Mouse (Mus musculus) stomach, embryonic 15.5 days (tissue): ENCODE results near the gene Rffl. TPM values are rescaled to one million over a fixed set of nuclear protein-coding genes. Genes with fewer than 3 reads are reported as not detected.

Source experiments
- ATAC-seq: fragments of 200-750 bp; cut with Nextera tagmentation; 2 replicates; pipeline ENCODE4 v1.8.0; 2017; ENCODE audit warnings: low read depth, moderate number of reproducible peaks, moderate TSS enrichment; ENCODE audit not compliant: insufficient read depth, low FRiP score
- H3K27ac ChIP-seq: fragments of 300-500 bp; sonication (generic); 2 replicates; pipeline ENCODE4 v1.5.1; 2015; ENCODE audit warnings: mild to moderate bottlenecking, inconsistent platforms
- H3K27me3 ChIP-seq: fragments of 300-500 bp; sonication (generic); replicated peaks from 2 replicates; pipeline ENCODE4 v1.6.1; 2015; ENCODE audit warnings: inconsistent platforms
- H3K36me3 ChIP-seq: fragments of 300-500 bp; sonication (generic); 2 replicates; pipeline ENCODE4 v1.6.1; 2015; ENCODE audit warnings: inconsistent platforms
- H3K4me1 ChIP-seq: fragments of 300-500 bp; sonication (generic); 2 replicates; pipeline ENCODE4 v1.6.1; 2015; ENCODE audit warnings: inconsistent platforms
- H3K4me2 ChIP-seq: fragments of 300-500 bp; sonication (generic); 2 replicates; pipeline ENCODE4 v1.6.1; 2015; ENCODE audit warnings: mild to moderate bottlenecking, inconsistent platforms
- H3K4me3 ChIP-seq: fragments of 300-500 bp; sonication (generic); replicated peaks from 2 replicates; pipeline ENCODE4 v1.5.1; 2015; ENCODE audit warnings: inconsistent platforms
- H3K9ac ChIP-seq: fragments of 300-500 bp; sonication (generic); 2 replicates; pipeline ENCODE4 v1.6.1; 2015; ENCODE audit warnings: inconsistent platforms
- H3K9me3 ChIP-seq: fragments of 300-500 bp; sonication (generic); 2 replicates; pipeline ENCODE4 v1.6.1; 2016; ENCODE audit warnings: inconsistent platforms
- WGBS: fragments of 180-500 bp; shearing (Covaris S2); methylation state at CpG from one replicate; pipeline ENCODE4 v1.1.7; 2015; 5-methylcytosine and 5-hydroxymethylcytosine counted together
- polyA plus RNA-seq: library from polyadenylated mRNA; unstranded; fragments of >200 nt; fragmentation: Nextera tagmentation; extraction: Ambion mirVana; gene quantifications from 2 replicates; pipeline ENCODE4 v1.2.1, GENCODE M21; 2015

Gene Rffl
- polyA plus RNA-seq, 1 experiment from 2014 or later = 17.5 TPM

DNA sequence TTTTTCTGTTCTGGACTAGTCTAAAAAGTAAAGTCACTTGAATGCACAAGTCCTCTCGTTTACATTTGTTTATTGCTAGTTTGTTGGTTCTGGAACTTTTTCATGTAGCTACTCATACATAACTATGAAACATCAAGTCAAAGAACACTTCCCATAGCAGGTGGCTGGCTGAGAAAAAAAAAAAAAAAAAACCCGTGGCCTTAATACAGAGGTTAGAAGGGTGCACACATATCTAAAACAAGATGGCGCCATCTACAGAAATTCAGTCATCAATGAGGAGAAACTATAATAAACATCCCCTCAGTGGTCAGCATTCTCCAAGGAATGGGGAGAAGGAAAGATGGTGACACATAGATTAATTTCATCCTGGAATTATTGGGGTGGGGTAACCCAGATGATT is 63.6 kb downstream of the Rffl start:
- H3K9me3 ChIP-seq = no peaks in the 10 kb centered on the region
- H3K4me3 ChIP-seq = no peak overlapping the region
- H3K9ac ChIP-seq = no peak overlapping the region
- WGBS = 74% methylated on average over 3 of the region's 3 CpGs
- no peak overlapping the region for H3K4me2 ChIP-seq
- no peak overlapping the region for H3K27ac ChIP-seq
- peaks cover 18% of the 10 kb centered on the region for H3K36me3 ChIP-seq
- no peak for ATAC-seq
- H3K4me1 ChIP-seq = no peaks in the 10 kb centered on the region
- no peaks in the 10 kb centered on the region for H3K27me3 ChIP-seq

DNA sequence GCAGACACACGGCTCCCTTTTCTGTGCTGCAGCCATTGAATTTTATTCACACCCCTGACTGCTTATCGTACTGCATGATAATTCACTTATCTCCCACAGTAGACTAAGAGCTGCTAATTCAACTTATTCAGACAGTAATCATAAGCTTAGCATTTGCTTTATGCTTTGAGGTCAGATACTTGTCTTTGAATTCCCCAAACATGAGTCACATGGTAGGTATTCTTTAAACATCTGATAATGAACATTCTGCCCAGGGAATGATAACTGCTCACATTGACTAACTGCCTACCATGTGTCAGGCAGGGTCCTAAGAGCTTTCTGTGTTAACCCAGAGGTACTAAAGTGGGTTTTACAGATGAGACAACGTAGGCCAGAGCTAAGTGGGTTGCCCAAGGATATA is 64.4 kb downstream of the Rffl start:
- peaks cover 24% of the 10 kb centered on the region for H3K36me3 ChIP-seq
- no peak overlapping the region for H3K4me3 ChIP-seq
- H3K9me3 ChIP-seq = no peaks in the 10 kb centered on the region
- WGBS = 60% methylated on average over 3 of the region's 3 CpGs
- H3K4me1 ChIP-seq = no peaks in the 10 kb centered on the region
- no peak for ATAC-seq
- no peaks in the 10 kb centered on the region for H3K27me3 ChIP-seq
- H3K27ac ChIP-seq = no peak overlapping the region
- H3K4me2 ChIP-seq = no peak overlapping the region
- no peak overlapping the region for H3K9ac ChIP-seq

DNA sequence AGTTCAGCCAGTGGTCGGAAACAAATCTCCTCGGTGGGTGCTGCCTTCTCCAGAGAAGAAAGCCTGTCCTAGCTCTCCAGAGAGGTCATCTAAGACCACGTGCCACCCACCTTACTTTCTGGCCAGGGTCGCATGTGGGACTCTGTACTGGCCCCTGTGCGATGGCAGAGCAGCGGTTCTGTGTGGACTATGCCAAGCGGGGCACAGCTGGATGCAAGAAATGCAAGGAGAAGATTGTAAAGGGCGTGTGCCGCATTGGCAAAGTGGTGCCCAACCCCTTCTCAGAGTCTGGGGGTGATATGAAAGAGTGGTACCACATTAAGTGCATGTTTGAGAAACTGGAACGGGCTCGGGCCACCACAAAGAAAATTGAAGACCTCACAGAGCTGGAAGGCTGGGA is 87.6 kb downstream of the Rffl start:
- Histone ChIP-seq H3K4me2 (no peak overlapping the region), H3K27ac (no peak overlapping the region)
- WGBS = 84% methylated on average over 11 of the region's 11 CpGs

DNA sequence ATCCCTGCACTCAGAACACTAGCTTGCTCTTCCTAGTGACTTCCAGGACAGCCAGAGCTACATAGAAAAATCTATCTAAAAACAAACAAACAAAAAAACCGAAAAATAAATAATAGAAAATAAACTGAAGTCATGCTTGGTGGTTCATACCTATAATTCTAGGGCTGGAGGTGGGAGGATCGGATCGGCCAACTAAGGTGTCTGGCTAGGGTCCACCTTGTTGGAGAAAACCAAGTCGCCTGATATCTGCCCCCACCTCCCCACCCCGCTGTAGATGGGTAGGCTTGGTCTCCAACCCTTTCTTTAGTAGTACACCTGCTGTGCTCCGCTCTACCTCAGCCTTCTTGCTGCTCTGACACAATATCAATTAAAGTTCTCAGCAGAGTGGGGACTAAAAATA is 88.8 kb downstream of the Rffl start:
- no peak for ATAC-seq
- Histone ChIP-seq H3K9ac (peak overlapping the region; percentile 87; the same call in 1 of the 2 replicates), H3K27me3 (no peaks in the 10 kb centered on the region), H3K36me3 (peaks cover 25% of the 10 kb centered on the region), H3K27ac (0 out of 2 replicates have a peak overlapping the region, but pooled peaks have one; percentile 3), H3K4me1 (peaks cover 11% of the 10 kb centered on the region; the same call in 1 of the 2 replicates), H3K9me3 (no peaks in the 10 kb centered on the region), H3K4me2 (peak overlapping the region; percentile 62), H3K4me3 (peak overlapping the region; percentile 86)
- 42% methylated on average over 6 of the region's 6 CpGs for WGBS

More for the DNA sequence above, 87.6 kb downstream of the Rffl start:
- Histone ChIP-seq H3K27me3 (no peaks in the 10 kb centered on the region), H3K36me3 (peaks cover 30% of the 10 kb centered on the region), H3K9me3 (no peaks in the 10 kb centered on the region), H3K4me1 (peaks cover 11% of the 10 kb centered on the region; the same call in 1 of the 2 replicates), H3K4me3 (no peak overlapping the region), H3K9ac (no peak overlapping the region)
- ATAC-seq = no peak

DNA sequence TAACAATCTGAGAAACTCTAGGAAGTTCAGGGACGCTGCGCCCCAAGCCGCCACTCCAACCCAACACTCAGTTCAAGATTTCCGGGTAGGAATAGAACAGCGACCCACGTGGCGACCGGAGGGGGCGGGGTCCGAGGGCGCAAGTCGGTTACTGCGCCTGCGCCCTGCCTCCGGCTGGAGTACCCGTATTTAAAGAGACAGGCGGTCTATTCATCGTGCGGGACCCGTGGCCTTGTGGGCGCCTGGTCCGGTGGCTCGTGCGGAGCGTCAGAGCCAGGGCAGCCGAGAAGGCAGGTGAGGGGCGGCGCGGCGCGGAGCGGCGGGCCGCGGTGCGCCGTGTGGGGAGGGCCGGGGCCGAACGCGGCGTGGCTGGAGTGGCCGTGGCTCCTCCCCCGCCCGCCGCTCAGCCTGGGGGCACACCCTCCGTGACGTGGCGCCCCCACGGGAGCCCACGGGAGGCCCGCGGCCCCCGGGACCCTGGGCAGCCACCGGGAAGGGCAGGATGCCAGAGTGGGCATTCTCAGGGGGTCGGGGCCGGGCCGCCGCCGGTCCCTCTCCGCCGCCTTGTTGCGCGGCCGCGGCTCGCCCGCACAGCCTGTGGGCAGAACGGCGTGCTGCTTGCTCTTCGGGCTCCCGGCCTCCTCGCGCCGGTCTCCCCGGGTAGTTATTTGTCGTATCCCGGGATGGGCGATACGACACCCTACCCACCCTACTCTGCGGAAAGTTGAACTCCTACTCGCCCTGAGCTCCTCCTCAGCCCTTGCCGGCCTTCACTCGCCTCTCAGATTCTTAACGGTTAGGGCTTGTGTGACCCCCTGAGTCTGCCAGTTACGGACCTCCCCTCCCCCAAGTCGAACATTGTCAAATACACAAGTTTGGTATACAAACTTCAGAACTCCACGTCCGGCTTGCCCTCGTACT is 89.8 kb downstream of the Rffl start, which contains the start of gene Lig3:
TSS of gene Lig3 (plus strand) at position 126 of the 921 bp plus-strand sequence.
- WGBS = under 1% methylated on average over 64 of the region's 90 CpGs
- peak within 1 kb of the TSS; percentile 87 for H3K9ac ChIP-seq
- H3K4me1 ChIP-seq = peaks cover 11% of the 10 kb centered on the region; the same call in 1 of the 2 replicates
- ATAC-seq = peak; percentile 92
- peak within 1 kb of the TSS; percentile 62 for H3K4me2 ChIP-seq
- peak within 1 kb of the TSS; percentile 86 for H3K4me3 ChIP-seq
- H3K27me3 ChIP-seq = no peaks in the 10 kb centered on the region
- no peaks in the 10 kb centered on the region for H3K9me3 ChIP-seq
- peaks cover 23% of the 10 kb centered on the region for H3K36me3 ChIP-seq
- H3K27ac ChIP-seq = peak within 1 kb of the TSS; percentile 97

DNA sequence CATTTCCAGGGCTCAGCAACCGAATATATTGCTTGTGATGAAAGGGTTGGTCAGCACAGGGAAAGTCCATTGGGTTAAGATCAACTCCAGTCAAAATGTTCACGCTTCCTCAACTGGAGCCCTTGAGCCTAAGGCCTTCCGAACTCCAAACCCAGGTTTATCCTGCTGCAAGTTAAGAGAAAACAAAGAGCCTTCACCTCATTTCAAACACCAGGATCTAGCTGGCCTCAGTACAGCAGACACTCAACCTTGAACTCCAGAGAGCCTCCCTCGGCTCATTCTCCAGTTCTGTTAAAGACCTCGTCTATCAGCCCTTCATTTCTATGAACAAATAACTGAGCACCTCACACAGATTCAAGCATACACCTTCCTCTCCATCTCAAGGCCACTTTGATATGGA is 90.9 kb downstream of the Rffl start:
- no peak for ATAC-seq
- WGBS = 34% methylated on average over 5 of the region's 5 CpGs
- Histone ChIP-seq H3K27me3 (no peaks in the 10 kb centered on the region), H3K4me2 (peak overlapping the region; percentile 62), H3K27ac (peak overlapping the region; percentile 97), H3K36me3 (peaks cover 14% of the 10 kb centered on the region), H3K4me3 (peak overlapping the region; percentile 86), H3K9me3 (no peaks in the 10 kb centered on the region), H3K9ac (peak overlapping the region; percentile 38), H3K4me1 (peaks cover 11% of the 10 kb centered on the region; the same call in 1 of the 2 replicates)

DNA sequence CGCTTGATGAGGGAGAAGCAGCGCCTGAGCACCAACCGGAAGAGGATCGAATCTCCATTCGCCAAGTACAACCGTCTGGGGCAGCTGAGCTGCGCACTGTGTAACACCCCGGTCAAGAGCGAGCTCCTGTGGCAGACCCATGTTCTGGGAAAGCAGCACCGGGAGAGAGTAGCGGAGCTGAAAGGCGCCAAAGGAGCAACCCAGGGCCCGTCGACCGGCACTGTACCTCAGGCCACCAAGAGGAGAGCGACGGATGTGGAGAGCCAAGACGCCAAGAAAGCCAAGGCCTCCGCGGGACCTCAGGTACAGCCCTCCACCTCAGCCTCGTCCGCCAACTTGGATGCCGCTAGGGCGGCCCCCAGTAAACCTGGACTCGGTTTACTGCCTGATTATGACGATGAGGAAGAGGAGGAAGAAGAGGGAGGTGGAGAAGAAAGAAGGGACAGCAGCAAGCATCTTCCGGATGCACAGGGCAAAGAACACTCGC is 106.5 kb downstream of the Rffl start:
- Histone ChIP-seq H3K27me3 (no peaks in the 10 kb centered on the region), H3K4me1 (peaks cover 5% of the 10 kb centered on the region), H3K4me3 (peak overlapping the region; percentile 95), H3K9me3 (no peaks in the 10 kb centered on the region), H3K4me2 (peak overlapping the region; percentile 85), H3K9ac (peak overlapping the region; percentile 84), H3K27ac (peak overlapping the region; percentile 96), H3K36me3 (0 out of 2 replicates have a peak, but pooled peaks cover 4% of the 10 kb centered on the region)
- under 1% methylated on average over 28 of the region's 28 CpGs for WGBS
- peak; percentile 67; the same call in 1 of the 2 replicates for ATAC-seq

DNA sequence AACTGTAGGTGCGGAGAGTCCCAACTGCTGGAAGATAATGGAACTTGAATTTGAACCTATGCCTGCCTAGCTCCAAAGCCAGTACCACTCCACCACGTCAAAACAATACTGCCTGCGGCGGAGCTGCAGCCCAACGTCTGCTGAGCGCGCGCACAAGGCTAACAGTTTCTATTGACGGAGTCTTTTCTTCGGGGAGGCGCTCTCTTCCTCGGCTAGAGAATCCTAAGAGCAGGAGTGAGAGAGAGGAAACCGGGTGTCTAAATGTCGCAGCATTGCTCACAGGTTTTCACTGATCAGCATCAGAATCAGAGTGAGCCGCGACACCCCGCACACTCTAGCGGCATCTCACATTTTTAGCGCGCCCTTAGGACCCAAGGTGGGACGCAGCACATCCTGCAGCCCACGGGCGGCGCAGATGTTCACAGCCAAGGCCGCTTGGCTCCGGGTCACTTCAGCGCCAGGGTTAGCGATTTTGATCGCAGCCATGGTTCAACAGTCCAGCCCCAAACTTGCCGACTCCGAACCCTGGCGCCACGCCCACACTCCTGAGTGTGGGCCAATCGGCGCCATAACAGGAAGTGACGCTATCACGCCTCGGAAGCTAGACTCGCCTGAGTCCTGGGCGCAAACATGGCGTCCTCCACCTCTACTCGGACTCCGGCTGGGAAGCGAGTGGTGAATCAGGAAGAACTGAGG is 107.1 kb downstream of the Rffl start, which contains the start of the genes Cct6b and Zfp830:
TSS of gene Cct6b (minus strand) at position 580 of the 696 bp plus-strand sequence.
TSS of gene Zfp830 (plus strand) at position 604 of the 696 bp plus-strand sequence.
- peak within 1 kb of the TSS; percentile 95 for H3K4me3 ChIP-seq
- 0 out of 2 replicates have a peak, but pooled peaks cover 4% of the 10 kb centered on the region for H3K36me3 ChIP-seq
- H3K4me1 ChIP-seq = peaks cover 5% of the 10 kb centered on the region
- H3K9ac ChIP-seq = peak within 1 kb of the TSS; percentile 84
- WGBS = under 1% methylated on average over 44 of the region's 44 CpGs
- H3K27ac ChIP-seq = peak within 1 kb of the TSS; percentile 96
- ATAC-seq = peak; percentile 99
- H3K27me3 ChIP-seq = no peaks in the 10 kb centered on the region
- no peaks in the 10 kb centered on the region for H3K9me3 ChIP-seq
- peak within 1 kb of the TSS; percentile 85 for H3K4me2 ChIP-seq

DNA sequence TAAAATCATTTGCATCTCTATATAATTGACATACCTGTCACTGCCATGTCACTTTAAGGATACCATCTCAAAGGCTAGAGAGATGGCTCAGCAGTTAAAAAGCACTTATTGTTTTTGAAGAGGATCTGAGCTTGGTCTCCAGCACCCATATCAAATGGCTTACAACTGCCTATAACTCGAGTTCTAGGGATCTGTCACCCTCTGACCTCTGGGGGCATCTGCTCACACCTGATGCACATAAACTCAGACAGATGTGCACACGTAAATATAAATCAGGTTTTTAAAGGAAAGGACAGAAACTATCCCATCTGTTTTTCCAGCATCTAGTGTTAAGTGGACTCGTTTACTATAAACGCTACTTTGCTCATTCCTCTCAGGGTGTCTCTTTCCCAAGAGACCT is 107.7 kb downstream of the Rffl start:
- no peak overlapping the region; the same call in 1 of the 2 replicates for H3K9ac ChIP-seq
- 10% methylated on average over 4 of the region's 4 CpGs for WGBS

DNA sequence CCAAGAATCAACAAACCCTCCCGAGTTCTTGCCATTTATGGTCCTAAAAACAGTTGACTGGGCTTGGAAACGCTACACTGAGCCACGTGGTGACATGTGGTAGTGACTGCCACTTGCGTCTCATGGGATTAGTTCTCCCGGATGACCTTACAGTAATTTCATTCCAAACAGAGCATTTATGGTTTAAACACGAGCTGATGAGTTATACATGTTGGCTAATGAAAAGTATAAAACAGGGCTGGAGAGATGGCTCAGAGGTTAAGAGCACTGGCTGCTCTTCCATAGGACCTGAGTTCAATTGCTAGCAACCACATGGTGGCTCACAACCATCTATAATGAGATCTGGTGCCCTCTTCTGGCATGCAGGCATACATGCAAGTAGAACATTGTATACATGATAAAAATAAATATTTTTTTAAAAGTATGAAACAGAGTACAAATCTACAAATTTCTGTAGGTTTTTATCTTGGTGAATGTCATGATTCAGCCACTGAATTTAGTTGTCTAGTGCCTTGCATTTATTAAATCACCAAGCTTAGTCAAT is 108.7 kb downstream of the Rffl start:
- ATAC-seq = no peak
- H3K9ac ChIP-seq = no peak overlapping the region
- no peaks in the 10 kb centered on the region for H3K27me3 ChIP-seq
- H3K4me1 ChIP-seq = peaks cover 5% of the 10 kb centered on the region
- H3K9me3 ChIP-seq = no peaks in the 10 kb centered on the region
- H3K4me3 ChIP-seq = no peak overlapping the region
- WGBS = 86% methylated on average over 6 of the region's 6 CpGs
- H3K27ac ChIP-seq = no peak overlapping the region
- no peaks in the 10 kb centered on the region for H3K36me3 ChIP-seq
- H3K4me2 ChIP-seq = no peak overlapping the region

More for the DNA sequence above, 107.7 kb downstream of the Rffl start:
- H3K27ac ChIP-seq = peak overlapping the region; percentile 96
- peak overlapping the region; percentile 95 for H3K4me3 ChIP-seq
- H3K4me1 ChIP-seq = peaks cover 5% of the 10 kb centered on the region
- peak overlapping the region; percentile 77 for H3K4me2 ChIP-seq
- H3K27me3 ChIP-seq = no peaks in the 10 kb centered on the region
- ATAC-seq = no peak
- H3K36me3 ChIP-seq = 0 out of 2 replicates have a peak, but pooled peaks cover under 1% of the 10 kb centered on the region
- no peaks in the 10 kb centered on the region for H3K9me3 ChIP-seq

DNA sequence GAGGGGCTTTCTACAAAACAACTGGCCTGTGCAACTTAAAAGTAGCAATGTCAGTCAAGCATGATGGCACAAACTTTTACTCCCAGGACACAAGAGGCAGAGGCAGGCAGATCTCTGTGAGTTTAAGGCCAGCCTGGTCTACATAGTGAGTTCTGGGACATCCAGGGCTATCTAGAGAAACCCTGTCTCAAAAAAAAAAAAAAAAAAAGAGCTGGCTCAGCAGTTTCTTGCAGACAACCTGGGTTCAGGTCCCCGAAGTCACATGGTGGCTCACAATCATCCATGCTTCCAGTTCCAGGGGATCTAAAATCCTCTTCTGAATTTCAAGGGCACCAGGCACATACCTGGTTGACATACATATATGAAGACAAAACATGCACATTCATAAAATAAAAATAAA is 115.1 kb downstream of the Rffl start:
- H3K9ac ChIP-seq = no peak overlapping the region
- 77% methylated on average over 1 of the region's 1 CpGs for WGBS
- H3K4me3 ChIP-seq = no peak overlapping the region
- H3K9me3 ChIP-seq = no peaks in the 10 kb centered on the region
- no peaks in the 10 kb centered on the region for H3K27me3 ChIP-seq
- no peaks in the 10 kb centered on the region for H3K36me3 ChIP-seq
- H3K4me2 ChIP-seq = no peak overlapping the region
- H3K4me1 ChIP-seq = no peaks in the 10 kb centered on the region
- ATAC-seq = no peak
- H3K27ac ChIP-seq = no peak overlapping the region
